Mouse (Mus musculus) lung, postnatal 0 days (tissue): ENCODE measurements around the gene Il1rn.

Source experiments
- CTCF ChIP-seq: IDR thresholded peaks from 2 replicates; pipeline ENCODE4 v1.5.1; 2016; ENCODE audit warnings: antibody characterized with exemption, mild to moderate bottlenecking
- EP300 ChIP-seq: IDR thresholded peaks from 2 replicates; pipeline ENCODE4 v1.6.1; 2016; ENCODE audit warnings: antibody characterized with exemption, mild to moderate bottlenecking, control low read depth

GRCm38 (mm10) chr2:24353042-24353441 lies 16.4 kb downstream of the Il1rn start:
- TF ChIP-seq CTCF (no peak), EP300 (no peak)
